Mouse (Mus musculus) telencephalon, adult 2 months (tissue): Measurements from ENCODE around the gene Haghl.
"Not testable (repeated sequence)": the region's sequence is repeated elsewhere in the genome, so short reads cannot be mapped to it uniquely, and the experiment has no call there.

Experiments used
- DNase-seq: peaks from one replicate; pipeline ENCODE4 v3.0.0-alpha.2; 2011; ENCODE audit warnings: low read depth, low spot score

The Haghl gene

DNA sequence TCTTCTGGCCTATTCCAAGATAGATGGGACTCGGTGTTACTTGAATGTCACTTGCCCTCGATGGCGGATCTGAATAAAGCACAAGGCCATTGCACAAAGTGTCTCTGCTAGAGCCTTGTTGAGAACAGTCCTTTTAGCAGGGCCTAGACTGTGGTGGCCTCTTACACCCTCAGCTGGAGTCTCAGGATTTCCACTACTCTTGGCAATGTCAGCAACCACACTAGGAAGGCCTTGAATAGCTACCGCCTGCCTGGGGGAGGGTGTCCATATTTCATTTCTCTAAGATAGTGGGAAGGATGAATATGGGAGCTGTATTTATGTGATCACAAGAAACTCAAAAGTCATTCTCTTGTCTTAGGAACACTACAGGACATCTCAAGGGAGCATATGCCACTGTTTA, 37.2 kb downstream of the Haghl start:
- no peak for DNase-seq

DNA sequence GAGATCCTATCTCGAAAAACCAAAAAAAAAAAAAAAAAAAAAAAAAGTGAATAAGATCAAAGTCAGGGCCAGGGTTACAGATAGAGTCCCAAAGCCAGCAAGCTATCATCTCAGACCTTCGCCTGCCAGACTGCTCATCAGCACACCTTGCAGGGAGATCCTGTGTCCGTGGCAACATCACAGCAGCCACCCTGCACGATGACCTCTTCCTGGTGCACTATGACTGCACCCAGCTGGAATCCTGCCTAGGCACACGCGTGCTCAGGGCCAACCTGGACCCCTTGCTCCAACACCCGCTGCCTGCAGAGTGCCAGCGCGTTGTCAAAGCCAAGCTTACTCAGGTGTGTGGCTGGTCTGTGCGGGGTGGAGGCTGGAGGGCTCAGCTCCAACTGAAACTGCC, 41.2 kb downstream of the Haghl start:
- DNase-seq: no peak

DNA sequence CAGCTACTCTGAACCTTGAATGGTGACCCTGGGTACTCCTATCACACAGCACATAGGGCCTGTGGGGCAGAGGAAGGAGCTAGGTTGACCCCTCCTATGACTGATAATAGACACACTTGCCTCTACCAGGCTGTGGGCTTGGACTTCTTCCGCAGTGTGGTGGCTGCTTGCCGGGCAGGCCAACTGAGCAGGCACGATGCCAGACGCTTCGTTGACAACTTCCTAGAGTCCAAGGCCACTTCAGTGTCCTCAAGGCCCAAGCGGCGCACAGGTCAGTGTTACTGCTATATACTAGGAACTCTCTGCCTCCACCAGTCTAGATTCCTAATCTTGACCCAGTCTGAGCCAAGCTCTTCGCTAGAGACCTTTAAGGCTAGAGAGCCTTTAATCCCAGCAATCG, 41.6 kb downstream of the Haghl start:
- no peak for DNase-seq

DNA sequence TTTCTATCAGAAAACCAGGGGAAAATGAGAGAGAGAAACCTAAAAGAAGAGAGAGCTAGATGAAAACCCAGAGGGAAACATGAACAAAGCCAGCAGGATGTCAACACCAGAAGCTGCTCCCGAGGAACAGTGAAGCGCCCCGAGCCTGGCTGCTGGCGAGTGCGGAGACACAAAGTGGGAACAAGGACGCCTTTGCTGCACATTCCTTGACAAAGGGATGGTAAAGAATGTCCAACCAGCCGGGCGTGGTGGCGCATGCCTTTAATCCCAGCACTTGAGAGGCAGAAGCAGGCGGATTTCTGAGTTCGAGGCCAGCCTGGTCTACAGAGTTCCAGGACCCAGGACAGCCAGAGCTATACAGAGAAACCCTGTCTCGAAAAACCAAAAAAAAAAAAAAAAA, 44.0 kb downstream of the Haghl start:
- not testable (repeated sequence) for DNase-seq

DNA sequence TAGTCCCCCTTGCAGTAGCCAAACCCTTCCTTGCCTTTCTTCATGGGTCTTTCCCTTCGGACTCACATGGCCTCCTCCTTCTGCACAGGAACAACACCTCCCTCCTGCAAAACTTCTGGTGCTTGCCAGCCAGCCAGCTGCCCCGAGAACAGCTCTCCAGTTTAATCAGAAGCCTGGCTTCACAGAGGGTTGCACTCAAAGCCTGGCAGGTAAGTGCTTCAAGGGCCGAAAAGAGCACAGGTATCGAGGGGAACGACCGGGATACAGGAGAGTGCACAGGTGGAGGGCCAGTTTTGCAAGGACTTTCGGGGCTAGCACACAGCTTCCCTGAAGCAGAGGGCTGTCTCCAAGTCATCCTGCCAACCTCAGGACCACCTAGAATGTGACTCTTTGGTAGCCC, 46.6 kb downstream of the Haghl start:
- DNase-seq: no peak

DNA sequence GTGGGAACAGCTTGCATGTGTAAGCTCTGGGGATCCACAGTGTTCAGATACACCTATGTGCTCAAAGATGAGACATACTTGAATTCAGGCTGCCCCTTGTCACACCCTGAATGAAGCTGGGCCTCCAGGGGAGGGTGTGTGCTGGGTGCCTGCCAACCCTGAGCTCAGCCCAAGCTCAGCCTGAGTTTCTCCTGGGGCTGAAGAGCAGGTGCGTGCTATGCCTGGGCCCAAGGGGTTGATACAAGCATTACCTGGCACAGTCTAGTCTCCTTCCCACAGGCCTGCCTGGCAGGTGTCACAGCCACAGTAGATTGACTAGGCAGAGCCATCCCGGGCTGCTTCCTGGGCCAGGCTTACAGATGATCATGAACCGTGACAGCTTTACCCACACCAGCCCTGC, 49.7 kb downstream of the Haghl start, which contains the start of gene Mslnl:
Mslnl (plus strand) TSS at position 298 of the 400 bp plus-strand sequence.
- DNase-seq: no peak

DNA sequence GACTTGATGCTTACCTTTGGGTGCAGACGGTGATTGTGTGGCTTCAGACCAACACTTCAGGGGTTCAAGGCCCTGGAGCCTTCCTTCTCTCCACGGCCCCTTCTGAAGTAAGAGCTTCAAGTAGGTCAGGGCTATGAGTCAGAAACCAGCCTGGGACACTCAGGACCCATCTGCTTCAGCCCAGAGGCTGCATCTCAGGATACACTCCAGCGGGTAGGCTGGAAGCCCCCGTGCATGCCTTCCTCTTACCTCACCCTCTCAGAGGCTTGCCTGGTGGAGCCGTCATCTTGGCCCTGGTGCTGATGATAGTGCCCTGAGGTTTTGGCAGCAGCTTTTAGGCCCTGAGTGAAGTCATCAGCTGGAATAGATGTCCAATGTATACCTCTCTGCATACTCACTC, 50.2 kb downstream of the Haghl start:
- DNase-seq: no peak

DNA sequence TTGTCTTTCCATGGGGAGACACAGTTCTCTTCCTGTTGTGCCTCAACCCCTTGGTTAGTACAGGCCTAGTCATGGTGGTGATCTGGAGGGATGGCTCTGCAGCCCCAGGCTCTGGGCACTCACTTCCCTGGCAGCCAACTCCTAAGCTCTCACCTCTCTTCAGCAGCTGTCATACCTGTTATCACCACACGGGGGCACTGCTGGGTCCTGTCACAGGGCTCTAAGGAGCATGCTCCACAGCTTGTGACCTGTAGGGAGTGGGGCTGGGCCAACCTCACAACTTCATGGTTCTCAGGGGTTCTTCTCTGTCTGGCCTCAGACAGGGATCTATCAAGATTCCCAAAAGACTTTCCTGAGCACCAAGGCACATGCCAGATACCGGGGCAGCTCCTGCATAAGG, 53.4 kb downstream of the Haghl start:
- DNase-seq: peak; percentile 59
